13 mouse cellular contexts compared by ENCODE assay signal in genomic region chr12:8401376-8401775, GRCm38 (mm10).
"Had no signal": no experiment of that assay in that cellular context is flagged by ENCODE, and none has a peak within 500 bp of the region (broad histone marks: within the 10 kb centered on the region; RNA-seq: fewer than 3 reads in every experiment).

No protein-coding gene starts in this region.

- H3K9me3 ChIP-seq: limb, embryonic 13.5 days; liver, embryonic 12.5 days; neural tube, embryonic 15.5 days had no signal

- DNase-seq: kidney, adult 18-20 months; left cerebral cortex, postnatal 4 days; lung, postnatal 14 days; midbrain, embryonic 14.5 days; right cerebral cortex, postnatal 4 days; spleen, adult 18-20 months; thymus, adult 18-20 months; thymus, postnatal 14 days had no signal

- H3K4me2 ChIP-seq: limb, embryonic 13.5 days; liver, embryonic 12.5 days; lung, embryonic 14.5 days; neural tube, embryonic 15.5 days had no signal

- H3K27ac ChIP-seq: limb, embryonic 13.5 days; liver, embryonic 12.5 days; neural tube, embryonic 15.5 days had no signal

- H3K4me3 ChIP-seq: limb, embryonic 13.5 days; liver, embryonic 12.5 days; myocyte; neural tube, embryonic 15.5 days had no signal

- H3K36me3 ChIP-seq: limb, embryonic 13.5 days; liver, embryonic 12.5 days; neural tube, embryonic 15.5 days had no signal

- H3K27me3 ChIP-seq: limb, embryonic 13.5 days; liver, embryonic 12.5 days; neural tube, embryonic 15.5 days had no signal

- H3K9ac ChIP-seq: limb, embryonic 13.5 days; liver, embryonic 12.5 days; lung, embryonic 14.5 days; neural tube, embryonic 15.5 days had no signal

- H3K4me1 ChIP-seq: liver, embryonic 12.5 days; neural tube, embryonic 15.5 days had no signal
